Mouse (Mus musculus) v-Abl transformed pro-B cells (cell line): Measurements from ENCODE around the gene Samhd1.
"Not testable (repeated sequence)": the region's sequence is repeated elsewhere in the genome, so short reads cannot be mapped to it uniquely, and the experiment has no call there.

Experiments used
- in situ Hi-C, 2 experiments: fragments of 400-800 bp; cut with MboI; formaldehyde crosslinking; loops; one replicate each; pipeline ENCODE4 v1.15.1; 2025; ENCODE audit not compliant: unreplicated experiment in 2 of 2

Samhd1 gene

GRCm38 (mm10) chr2:157135014-157135413, at the start of gene Samhd1:
Gene Samhd1, minus strand, starts transcription at chr2:157135265.
- in situ Hi-C loops: loop anchor here (5.0 to 25.0 kb wide), 2 partner anchors 67 to 327 kb away; partner anchors contain the start of gene Rbl1 (in 1 of the 2)

DNA sequence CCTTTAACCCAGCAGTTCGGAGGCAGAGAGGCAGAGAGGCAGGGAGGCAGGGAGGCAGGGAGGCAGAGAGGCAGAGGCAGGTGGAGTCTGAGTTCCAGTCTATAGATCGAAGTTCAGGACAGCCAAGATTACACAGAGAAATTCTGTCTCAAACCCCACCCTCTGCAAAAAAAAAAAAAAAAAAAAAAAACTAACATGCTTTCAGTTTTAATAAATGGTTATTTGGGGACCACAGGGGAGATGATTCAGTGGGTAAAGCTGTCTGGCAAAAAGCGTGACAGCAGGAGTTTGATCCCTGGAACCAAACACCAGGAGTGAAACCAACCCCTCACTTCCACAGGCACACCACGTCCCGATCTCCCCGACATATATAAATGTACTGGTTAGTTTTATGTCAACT, 43.1 kb upstream of the Samhd1 start:
- in situ Hi-C loops: no loop called here

- in situ Hi-C loops: no loop called here
Observed at GRCm38 (mm10) chr2:157176248-157176647, 41.2 kb upstream of the Samhd1 start.

DNA sequence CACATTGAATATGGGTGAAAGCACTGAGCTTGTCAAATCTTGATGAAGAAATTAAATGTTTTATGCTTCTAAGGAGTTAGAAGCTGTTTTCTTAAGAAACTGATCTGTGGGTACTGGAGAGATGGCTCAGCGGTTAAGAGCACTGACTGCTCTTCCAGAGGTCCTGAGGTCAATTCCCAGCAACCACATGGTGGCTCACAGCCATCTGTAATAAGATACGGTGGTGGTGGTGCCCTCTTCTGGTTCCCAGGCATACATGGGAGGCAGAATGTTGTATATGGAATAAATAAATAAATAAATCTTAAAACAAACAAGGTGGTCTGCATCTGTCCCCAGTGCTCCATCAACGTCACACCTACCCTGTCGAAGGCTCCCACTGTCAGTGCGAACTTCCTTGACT, 39.4 kb upstream of the Samhd1 start:
- in situ Hi-C loops: no loop called here

- in situ Hi-C loops: no loop called here
Observed at GRCm38 (mm10) chr2:157173555-157173954, 38.5 kb upstream of the Samhd1 start.

DNA sequence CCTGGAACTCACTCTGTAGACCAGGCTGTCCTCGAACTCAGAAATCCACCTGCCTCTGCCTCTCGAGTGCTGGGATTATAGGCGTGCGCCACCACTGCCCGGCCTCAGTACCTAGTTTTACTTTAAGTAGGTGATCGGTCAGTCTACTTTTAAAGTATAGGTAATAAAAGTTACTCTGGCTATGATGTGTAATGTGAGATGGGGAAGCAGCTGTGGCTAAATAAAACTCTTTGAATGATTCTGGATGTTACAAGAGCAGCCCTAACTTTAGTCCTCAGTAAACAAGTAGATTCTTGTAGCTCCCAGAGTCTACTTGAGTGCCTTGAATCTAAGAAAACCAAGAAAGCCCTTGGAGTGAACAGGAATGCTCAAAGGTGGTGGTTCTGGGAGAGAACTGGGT, 37.9 kb upstream of the Samhd1 start:
- in situ Hi-C loops: no loop called here

GRCm38 (mm10) chr2:157170626-157171025, 35.6 kb upstream of the Samhd1 start:
- in situ Hi-C loops: no loop called here

- in situ Hi-C loops: no loop called here
Observed at GRCm38 (mm10) chr2:157170166-157170565, 35.1 kb upstream of the Samhd1 start.

DNA sequence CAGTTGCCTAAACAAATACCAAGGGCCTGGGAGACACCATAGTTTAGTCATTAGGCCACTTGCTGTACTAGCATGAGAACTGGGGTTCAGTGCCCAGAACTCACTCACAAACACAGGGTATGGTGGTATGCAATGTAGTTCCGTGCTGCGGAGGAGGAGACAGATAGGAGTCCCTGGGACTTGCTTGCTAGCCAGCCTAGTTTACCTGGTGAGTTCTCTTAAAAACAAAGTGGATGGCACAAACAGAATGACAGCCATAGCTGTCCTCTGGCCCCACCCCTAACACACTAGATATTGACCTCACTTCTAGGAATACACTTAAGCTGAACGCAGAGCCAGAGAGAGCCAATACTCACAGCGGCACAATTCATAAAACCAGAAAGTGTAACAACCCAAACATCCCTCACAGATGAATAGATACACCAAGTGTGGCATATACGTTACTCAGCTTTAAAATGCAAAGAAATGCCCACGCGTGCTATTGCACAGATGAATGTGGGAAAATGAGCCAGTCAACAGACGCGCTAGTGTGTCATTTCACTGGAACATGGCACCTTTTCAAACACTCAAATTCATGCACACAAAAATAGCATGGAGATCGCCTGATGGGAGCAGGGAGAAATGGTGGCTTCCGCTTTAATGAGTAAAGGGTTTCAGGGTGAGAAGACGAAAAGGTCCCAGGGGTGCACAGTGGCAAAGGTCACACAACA, 31.5 kb upstream of the Samhd1 start:
- in situ Hi-C loops: no loop called here

GRCm38 (mm10) chr2:157165312-157166224, 30.5 kb upstream of the Samhd1 start:
- in situ Hi-C loops: not testable (repeated sequence)

DNA sequence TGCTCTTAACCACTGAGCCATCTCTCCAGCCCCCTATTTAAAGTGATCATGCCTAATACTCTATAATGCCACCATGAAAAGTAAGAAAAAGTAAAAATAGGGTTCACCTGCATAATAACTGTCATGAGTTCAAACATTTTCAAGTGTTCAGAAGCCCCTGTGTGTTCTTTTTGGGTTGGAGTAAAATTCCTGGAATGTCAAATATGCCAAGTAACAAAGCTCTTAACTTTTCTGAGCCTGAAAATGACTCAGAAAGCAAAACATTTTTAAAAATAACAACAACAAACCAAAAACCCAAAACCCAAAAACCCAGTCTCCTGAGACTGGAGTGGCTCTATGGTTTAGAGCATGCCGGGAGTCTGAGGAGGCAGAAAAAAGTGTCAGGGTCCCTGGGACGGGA, 29.0 kb upstream of the Samhd1 start:
- in situ Hi-C loops: no loop called here

- in situ Hi-C loops: no loop called here
Observed at GRCm38 (mm10) chr2:157156079-157156478, 21.0 kb upstream of the Samhd1 start.

- in situ Hi-C loops: no loop called here
Observed at GRCm38 (mm10) chr2:157153235-157153634, 18.2 kb upstream of the Samhd1 start.

GRCm38 (mm10) chr2:157148417-157148816, 13.4 kb upstream of the Samhd1 start:
- in situ Hi-C loops: loop anchor here in 1 of 2 experiments (25.0 kb wide), 1 partner anchor 314 kb away; no protein-coding TSS in a partner anchor

DNA sequence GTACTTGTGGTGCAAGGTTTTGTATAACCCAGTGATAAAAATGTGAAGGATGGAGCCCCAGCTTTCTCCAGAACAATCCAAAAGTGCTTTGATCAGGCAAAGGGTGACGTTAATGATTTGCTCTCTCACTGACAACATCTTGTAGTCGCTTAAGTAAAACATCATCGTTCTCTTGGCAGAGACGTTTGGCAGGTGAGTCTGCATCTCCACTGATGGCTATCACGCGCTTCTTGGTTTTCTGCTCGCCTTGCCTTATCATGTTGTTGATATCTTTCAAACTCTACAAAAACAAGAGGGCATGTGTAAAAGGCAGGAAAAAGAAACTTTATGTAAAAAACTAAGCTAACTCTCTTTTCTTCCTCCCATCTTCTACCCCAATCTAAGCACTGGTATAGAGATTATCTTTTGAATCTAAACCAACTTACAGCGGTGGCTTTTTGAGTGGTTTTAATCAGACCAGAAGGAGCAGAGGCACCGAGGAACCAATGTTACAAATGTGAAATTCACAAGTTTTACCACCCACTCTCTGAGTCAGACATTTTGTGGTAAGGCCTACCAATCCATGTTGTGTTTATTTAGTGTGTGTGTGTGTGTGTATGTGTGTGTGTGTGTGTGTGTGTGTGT, 12.4 kb upstream of the Samhd1 start:
- in situ Hi-C loops: loop anchor here in 1 of 2 experiments (25.0 kb wide), 1 partner anchor 315 kb away; no protein-coding TSS in a partner anchor

DNA sequence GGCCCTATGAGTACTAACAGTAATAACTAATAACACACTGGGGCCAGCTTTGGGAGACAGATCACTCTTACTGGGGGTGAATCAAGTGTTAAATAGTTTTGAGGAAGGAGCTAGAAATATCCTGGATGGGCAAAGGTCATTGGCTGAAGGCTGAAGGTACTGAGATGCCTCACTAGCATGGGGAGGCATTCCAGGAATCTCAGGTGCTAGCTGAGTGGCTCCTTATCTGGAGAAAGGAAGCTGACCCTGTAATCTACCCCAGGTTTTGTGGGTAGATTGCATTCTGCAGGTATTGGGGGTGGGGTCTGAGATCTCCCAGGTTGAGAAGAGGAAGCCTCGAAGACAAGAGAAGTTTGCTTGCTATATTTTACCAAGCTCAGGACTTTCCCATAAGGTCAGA, 10.1 kb upstream of the Samhd1 start:
- in situ Hi-C loops: loop anchor here in 1 of 2 experiments (25.0 kb wide), 1 partner anchor 317 kb away; no protein-coding TSS in a partner anchor

GRCm38 (mm10) chr2:157144132-157144531, 9.1 kb upstream of the Samhd1 start:
- in situ Hi-C loops: loop anchor here in 1 of 2 experiments (25.0 kb wide), 1 partner anchor 318 kb away; no protein-coding TSS in a partner anchor

DNA sequence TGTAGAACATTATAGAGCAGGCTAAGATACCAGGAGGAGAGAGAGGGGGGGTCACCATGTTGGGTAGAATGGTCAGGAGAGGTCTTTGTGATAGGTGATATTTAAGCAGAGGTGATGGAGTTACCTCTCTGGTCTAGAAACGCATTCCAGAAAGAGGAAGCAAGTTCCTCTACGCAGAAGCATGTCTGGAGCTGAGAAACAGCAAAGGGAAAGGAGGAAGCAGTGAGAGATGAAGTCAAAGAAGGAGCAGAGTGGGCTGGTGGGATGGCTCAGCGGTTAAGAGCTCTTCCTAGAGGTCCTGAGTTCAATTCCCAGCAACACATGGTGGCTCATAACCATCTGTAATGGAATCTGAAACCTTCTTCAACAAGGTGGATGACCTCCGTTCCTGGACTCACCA, 6.9 kb upstream of the Samhd1 start:
- in situ Hi-C loops: loop anchor here in 1 of 2 experiments (25.0 kb wide), 1 partner anchor 320 kb away; no protein-coding TSS in a partner anchor

DNA sequence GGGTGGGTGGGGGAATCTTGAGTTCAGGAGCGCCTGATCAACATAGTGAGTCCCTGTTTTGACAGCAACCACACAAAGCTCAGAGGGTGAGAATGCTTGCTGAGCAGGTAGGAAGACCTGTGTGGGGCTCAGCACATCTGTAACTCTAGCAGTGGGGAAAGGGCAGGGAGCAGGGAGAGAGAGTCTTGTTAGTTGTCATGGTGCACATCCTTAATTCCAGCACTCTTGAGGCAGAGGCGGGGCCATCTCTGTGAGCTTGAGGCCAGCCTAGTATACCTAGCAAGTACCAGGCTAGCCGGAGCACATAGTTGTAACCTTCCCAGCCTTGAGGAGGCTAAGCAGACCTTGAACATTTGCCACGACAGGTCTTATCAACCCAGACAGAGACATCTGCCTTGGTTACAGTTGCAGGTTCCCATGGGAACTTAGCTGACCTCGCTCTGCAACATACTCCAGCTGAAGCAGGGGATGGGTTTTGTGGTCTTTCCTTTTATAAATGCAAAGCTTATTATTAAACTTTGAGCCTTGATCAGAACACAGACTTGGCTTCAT, 4.3 kb upstream of the Samhd1 start:
- in situ Hi-C loops: loop anchor here (5.0 to 25.0 kb wide), 2 partner anchors 63 to 323 kb away; partner anchors contain the start of gene Rbl1 (in 1 of the 2)

DNA sequence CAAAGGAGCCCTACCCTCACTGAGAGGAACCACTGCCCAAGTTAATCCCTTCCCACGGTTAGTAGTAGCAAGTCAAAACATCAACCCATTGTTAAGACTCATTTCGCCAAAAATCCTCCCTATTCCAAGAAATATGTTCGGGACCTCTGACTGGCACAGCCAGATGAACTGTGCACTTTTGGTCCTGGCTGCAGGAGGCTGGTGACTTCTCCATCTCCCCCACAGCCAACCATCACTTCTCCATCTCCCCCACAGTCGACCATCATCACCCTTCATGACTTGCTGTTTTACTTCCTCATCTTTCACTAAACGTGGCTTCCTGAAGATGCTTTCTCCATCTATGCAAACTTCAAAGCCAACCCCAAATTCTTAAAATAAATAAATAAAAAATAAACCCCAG, 3.7 kb upstream of the Samhd1 start:
- in situ Hi-C loops: loop anchor here (5.0 to 25.0 kb wide), 2 partner anchors 63 to 323 kb away; partner anchors contain the start of gene Rbl1 (in 1 of the 2)
